Mouse (Mus musculus) neural tube, embryonic 13.5 days (tissue): Measurements from ENCODE around the gene Mboat2. TPM values are rescaled to one million over a fixed set of nuclear protein-coding genes. Genes with fewer than 3 reads are reported as not detected.
A peak's percentile ranks its signal among the peaks of the same experiment; 100 is the strongest.

Source experiments
- ATAC-seq: fragments of 200-750 bp; cut with Nextera tagmentation; 2 replicates; pipeline ENCODE4 v1.8.0; 2017; ENCODE audit warnings: low read depth, mild to moderate bottlenecking, moderate TSS enrichment, moderate library complexity
- H3K27ac ChIP-seq: fragments of 300-500 bp; sonication (generic); replicated peaks from 2 replicates; pipeline ENCODE4 v1.5.1; 2015; ENCODE audit warnings: moderate library complexity, mild to moderate bottlenecking, inconsistent platforms
- H3K27me3 ChIP-seq: fragments of 300-500 bp; sonication (generic); 2 replicates; pipeline ENCODE4 v1.6.1; 2015; ENCODE audit warnings: mild to moderate bottlenecking, inconsistent platforms
- H3K36me3 ChIP-seq: fragments of 300-500 bp; sonication (generic); 2 replicates; pipeline ENCODE4 v1.6.1; 2015; ENCODE audit warnings: mild to moderate bottlenecking, inconsistent platforms
- H3K4me1 ChIP-seq: fragments of 300-500 bp; sonication (generic); replicated peaks from 2 replicates; pipeline ENCODE4 v1.6.1; 2015; ENCODE audit warnings: inconsistent platforms
- H3K4me2 ChIP-seq: fragments of 300-500 bp; sonication (generic); 2 replicates; pipeline ENCODE4 v1.6.1; 2015; ENCODE audit warnings: inconsistent platforms, mild to moderate bottlenecking, moderate library complexity
- H3K4me3 ChIP-seq: fragments of 300-500 bp; sonication (generic); 2 replicates; pipeline ENCODE4 v1.5.1; 2015; ENCODE audit warnings: mild to moderate bottlenecking, inconsistent platforms
- H3K9ac ChIP-seq: fragments of 300-500 bp; sonication (generic); 2 replicates; pipeline ENCODE4 v1.6.1; 2015; ENCODE audit warnings: moderate library complexity, mild to moderate bottlenecking, inconsistent platforms
- H3K9me3 ChIP-seq: fragments of 300-500 bp; sonication (generic); 2 replicates; pipeline ENCODE4 v1.6.1; 2016; ENCODE audit warnings: inconsistent platforms
- WGBS: fragments of 180-500 bp; shearing (Covaris S2); methylation state at CpG from one replicate; pipeline ENCODE4 v1.1.7; 2015; 5-methylcytosine and 5-hydroxymethylcytosine counted together
- polyA plus RNA-seq: library from polyadenylated mRNA; unstranded; fragments of >200 nt; fragmentation: Nextera tagmentation; extraction: Ambion mirVana; gene quantifications from 2 replicates; pipeline ENCODE4 v1.2.1, GENCODE M21; 2015

The Mboat2 gene
- polyA plus RNA-seq, 1 experiment from 2014 or later: 72.1 TPM

GRCm38 (mm10) chr12:24889371-24890051, 58.8 kb downstream of the Mboat2 start:
- H3K4me3 ChIP-seq: no peak overlapping the region
- no peaks in the 10 kb centered on the region for H3K27me3 ChIP-seq
- ATAC-seq: no peak; the same call in 1 of the 2 replicates
- 0 out of 2 replicates have a peak overlapping the region, but pooled peaks have one; percentile 30 for H3K27ac ChIP-seq
- H3K4me2 ChIP-seq: no peak overlapping the region
- 58% methylated on average over 7 of the region's 7 CpGs for WGBS
- peaks cover 44% of the 10 kb centered on the region for H3K36me3 ChIP-seq
- no peak overlapping the region for H3K9ac ChIP-seq
- H3K4me1 ChIP-seq: peaks cover 36% of the 10 kb centered on the region
- H3K9me3 ChIP-seq: no peaks in the 10 kb centered on the region

GRCm38 (mm10) chr12:24890158-24890557, 59.5 kb downstream of the Mboat2 start:
- Histone ChIP-seq H3K4me1 (peaks cover 39% of the 10 kb centered on the region), H3K4me3 (no peak overlapping the region), H3K9ac (no peak overlapping the region), H3K4me2 (no peak overlapping the region), H3K27ac (no peak overlapping the region), H3K36me3 (peaks cover 39% of the 10 kb centered on the region), H3K9me3 (no peaks in the 10 kb centered on the region), H3K27me3 (no peaks in the 10 kb centered on the region)
- no peak for ATAC-seq
- 74% methylated on average over 2 of the region's 2 CpGs for WGBS

GRCm38 (mm10) chr12:24890684-24891459, 60.2 kb downstream of the Mboat2 start:
- whole genome bisulfite sequencing: 85% methylated on average over 8 of the region's 8 CpGs
- no peak for ATAC-seq
- no peaks in the 10 kb centered on the region for H3K9me3 ChIP-seq

GRCm38 (mm10) chr12:24892536-24892935, 61.9 kb downstream of the Mboat2 start:
- Histone ChIP-seq H3K36me3 (peaks cover 42% of the 10 kb centered on the region), H3K27ac (no peak overlapping the region), H3K4me1 (peaks cover 39% of the 10 kb centered on the region), H3K4me3 (no peak overlapping the region), H3K4me2 (no peak overlapping the region), H3K27me3 (no peaks in the 10 kb centered on the region), H3K9ac (no peak overlapping the region), H3K9me3 (no peaks in the 10 kb centered on the region)
- no peak for ATAC-seq
- 89% methylated on average over 4 of the region's 4 CpGs for WGBS

More at GRCm38 (mm10) chr12:24890684-24891459, 60.2 kb downstream of the Mboat2 start:
- Histone ChIP-seq H3K4me1 (peaks cover 39% of the 10 kb centered on the region), H3K4me2 (no peak overlapping the region), H3K27me3 (no peaks in the 10 kb centered on the region), H3K27ac (no peak overlapping the region), H3K9ac (no peak overlapping the region), H3K36me3 (peaks cover 41% of the 10 kb centered on the region), H3K4me3 (no peak overlapping the region)

GRCm38 (mm10) chr12:24893777-24894468, 63.2 kb downstream of the Mboat2 start:
- Histone ChIP-seq H3K4me2 (peak overlapping the region; percentile 13; the same call in 1 of the 2 replicates), H3K4me3 (no peak overlapping the region), H3K9ac (peak overlapping the region; percentile 31; the same call in 1 of the 2 replicates), H3K27ac (peak overlapping the region; percentile 83), H3K9me3 (no peaks in the 10 kb centered on the region), H3K27me3 (no peaks in the 10 kb centered on the region), H3K4me1 (peaks cover 39% of the 10 kb centered on the region), H3K36me3 (peaks cover 32% of the 10 kb centered on the region)
- WGBS: 13% methylated on average over 10 of the region's 10 CpGs
- ATAC-seq: peak; percentile 87

GRCm38 (mm10) chr12:24895352-24895751, 64.7 kb downstream of the Mboat2 start:
- WGBS: 89% methylated on average over 5 of the region's 5 CpGs
- Histone ChIP-seq H3K27ac (no peak overlapping the region), H3K9me3 (no peaks in the 10 kb centered on the region), H3K4me2 (no peak overlapping the region), H3K4me3 (no peak overlapping the region), H3K4me1 (peaks cover 25% of the 10 kb centered on the region), H3K36me3 (peaks cover 41% of the 10 kb centered on the region), H3K27me3 (no peaks in the 10 kb centered on the region), H3K9ac (no peak overlapping the region)
- no peak for ATAC-seq

- Histone ChIP-seq H3K27me3 (no peaks in the 10 kb centered on the region), H3K4me3 (no peak overlapping the region), H3K27ac (no peak overlapping the region), H3K36me3 (peaks cover 41% of the 10 kb centered on the region), H3K4me2 (no peak overlapping the region), H3K9ac (no peak overlapping the region), H3K4me1 (peaks cover 22% of the 10 kb centered on the region), H3K9me3 (no peaks in the 10 kb centered on the region)
- no peak for ATAC-seq
- 75% methylated on average over 4 of the region's 4 CpGs for WGBS
Measured at GRCm38 (mm10) chr12:24897354-24897753, 66.7 kb downstream of the Mboat2 start.

- ATAC-seq: no peak
- H3K27me3 ChIP-seq: no peaks in the 10 kb centered on the region
- H3K9me3 ChIP-seq: no peaks in the 10 kb centered on the region
- no peak overlapping the region for H3K4me3 ChIP-seq
- peaks cover 16% of the 10 kb centered on the region for H3K4me1 ChIP-seq
- H3K36me3 ChIP-seq: peaks cover 50% of the 10 kb centered on the region
- H3K4me2 ChIP-seq: no peak overlapping the region
- H3K27ac ChIP-seq: 0 out of 2 replicates have a peak overlapping the region, but pooled peaks have one; percentile 33
- WGBS: 68% methylated on average over 9 of the region's 9 CpGs
- H3K9ac ChIP-seq: no peak overlapping the region
Measured at GRCm38 (mm10) chr12:24898226-24898625, 67.5 kb downstream of the Mboat2 start.

- H3K4me3 ChIP-seq: no peak overlapping the region
- peaks cover 2% of the 10 kb centered on the region for H3K4me1 ChIP-seq
- ATAC-seq: peak; percentile 49; the same call in 1 of the 2 replicates
- H3K9ac ChIP-seq: no peak overlapping the region
- 0 out of 2 replicates have a peak overlapping the region, but pooled peaks have one; percentile 28 for H3K27ac ChIP-seq
- no peaks in the 10 kb centered on the region for H3K9me3 ChIP-seq
- peaks cover 58% of the 10 kb centered on the region for H3K36me3 ChIP-seq
- WGBS: 85% methylated on average over 10 of the region's 10 CpGs
- H3K4me2 ChIP-seq: no peak overlapping the region
- H3K27me3 ChIP-seq: no peaks in the 10 kb centered on the region
Measured at GRCm38 (mm10) chr12:24899636-24900035, 69.0 kb downstream of the Mboat2 start.

GRCm38 (mm10) chr12:24902736-24903135, 72.1 kb downstream of the Mboat2 start:
- H3K4me1 ChIP-seq: no peaks in the 10 kb centered on the region; the same call in 1 of the 2 replicates
- WGBS: 83% methylated on average over 5 of the region's 5 CpGs
- H3K27me3 ChIP-seq: no peaks in the 10 kb centered on the region
- ATAC-seq: no peak
- no peak overlapping the region for H3K4me2 ChIP-seq
- peak overlapping the region; percentile 46; the same call in 1 of the 2 replicates for H3K27ac ChIP-seq
- no peak overlapping the region for H3K9ac ChIP-seq
- peaks cover 59% of the 10 kb centered on the region for H3K36me3 ChIP-seq
- no peak overlapping the region for H3K4me3 ChIP-seq
- H3K9me3 ChIP-seq: no peaks in the 10 kb centered on the region

GRCm38 (mm10) chr12:24907894-24908293, 77.2 kb downstream of the Mboat2 start:
- peaks cover 54% of the 10 kb centered on the region for H3K36me3 ChIP-seq
- ATAC-seq: no peak
- H3K9ac ChIP-seq: no peak overlapping the region
- H3K27me3 ChIP-seq: no peaks in the 10 kb centered on the region
- no peak overlapping the region for H3K4me2 ChIP-seq
- 84% methylated on average over 2 of the region's 2 CpGs for WGBS
- H3K4me3 ChIP-seq: no peak overlapping the region
- H3K4me1 ChIP-seq: no peaks in the 10 kb centered on the region; the same call in 1 of the 2 replicates
- no peak overlapping the region for H3K27ac ChIP-seq
- H3K9me3 ChIP-seq: no peaks in the 10 kb centered on the region

- whole genome bisulfite sequencing: 92% methylated on average over 7 of the region's 7 CpGs
- Histone ChIP-seq H3K4me3 (no peak overlapping the region), H3K27me3 (no peaks in the 10 kb centered on the region), H3K4me2 (no peak overlapping the region), H3K27ac (no peak overlapping the region), H3K9ac (no peak overlapping the region), H3K36me3 (peaks cover 48% of the 10 kb centered on the region), H3K4me1 (no peaks in the 10 kb centered on the region; the same call in 1 of the 2 replicates), H3K9me3 (no peaks in the 10 kb centered on the region)
- ATAC-seq: no peak
Measured at GRCm38 (mm10) chr12:24909679-24910078, 79.0 kb downstream of the Mboat2 start.
